Mouse (Mus musculus): Measurements from ENCODE around the gene 4930519G04Rik. TPM values are rescaled to one million over a fixed set of nuclear protein-coding genes. Genes with fewer than 3 reads are reported as not detected.
A peak's percentile ranks its signal among the peaks of the same experiment; 100 is the strongest.

Gene 4930519G04Rik
- polyA plus RNA-seq, 1 experiment from 2014 or later, result not detected

Small RNA genes within 50 kb of the gene (microRNA-seq; reads per million reads assigned to microRNA genes)
- 14.2 reads per million, percentile 34 among the genes with 10 or more reads in this experiment for gene Mir6240

Other genes with a start within 250 kb of the 4930519G04Rik start
- gene Trpv4, start 195.2 kb upstream of the 4930519G04Rik start, polyA plus RNA-seq (2015; fragmentation: Nextera tagmentation; extraction: Ambion mirVana), result 21.8 and 23.4 TPM in 2 replicates
- gene Gltp, start 162.7 kb upstream of the 4930519G04Rik start, polyA plus RNA-seq (2015; fragmentation: Nextera tagmentation; extraction: Ambion mirVana), result 78.5 and 79.2 TPM in 2 replicates
- gene Tchp, start 145.9 kb upstream of the 4930519G04Rik start, polyA plus RNA-seq (2015; fragmentation: Nextera tagmentation; extraction: Ambion mirVana), result 16.5 and 17.4 TPM in 2 replicates
- 45.3 and 49.8 TPM in 2 replicates for gene Ankrd13a, start 79.0 kb upstream of the 4930519G04Rik start, polyA plus RNA-seq (2015; fragmentation: Nextera tagmentation; extraction: Ambion mirVana)
- 42.0 and 45.5 TPM in 2 replicates for gene Git2, start 78.1 kb upstream of the 4930519G04Rik start, polyA plus RNA-seq (2015; fragmentation: Nextera tagmentation; extraction: Ambion mirVana)
- gene 1500011B03Rik, start 30.2 kb upstream of the 4930519G04Rik start, polyA plus RNA-seq (2015; fragmentation: Nextera tagmentation; extraction: Ambion mirVana), result 102 and 105 TPM in 2 replicates
- 0.06 TPM in 1 of 2 replicates, not detected in the other for gene Gm9936, start 5.0 kb downstream of the 4930519G04Rik start, polyA plus RNA-seq (2015; fragmentation: Nextera tagmentation; extraction: Ambion mirVana)
- gene Oasl2, start 43.3 kb downstream of the 4930519G04Rik start, polyA plus RNA-seq (2015; fragmentation: Nextera tagmentation; extraction: Ambion mirVana), result 4.2 and 6.2 TPM in 2 replicates
- 1.6 and 2.0 TPM in 2 replicates for gene Oasl1, start 69.6 kb downstream of the 4930519G04Rik start, polyA plus RNA-seq (2015; fragmentation: Nextera tagmentation; extraction: Ambion mirVana)
- gene 2210016L21Rik, start 88.5 kb downstream of the 4930519G04Rik start, polyA plus RNA-seq (2015; fragmentation: Nextera tagmentation; extraction: Ambion mirVana), result 62.8 and 68.0 TPM in 2 replicates
- 12.0 and 13.9 TPM in 2 replicates for gene Hnf1a, start 117.4 kb downstream of the 4930519G04Rik start, polyA plus RNA-seq (2015; fragmentation: Nextera tagmentation; extraction: Ambion mirVana)
- gene Sppl3, start 157.5 kb downstream of the 4930519G04Rik start, polyA plus RNA-seq (2015; fragmentation: Nextera tagmentation; extraction: Ambion mirVana), result 13.6 and 14.8 TPM in 2 replicates
- gene Gm10401, start 244.6 kb downstream of the 4930519G04Rik start, polyA plus RNA-seq (2015; fragmentation: Nextera tagmentation; extraction: Ambion mirVana), result 33.0 and 34.2 TPM in 2 replicates